Mouse (Mus musculus): ENCODE data around the gene Glb1. TPM values are rescaled to one million over a fixed set of nuclear protein-coding genes. Genes with fewer than 3 reads are reported as not detected.
"Not testable (repeated sequence)": the region's sequence is repeated elsewhere in the genome, so short reads cannot be mapped to it uniquely, and the experiment has no call there.

Gene Glb1
- polyA plus RNA-seq, 1 experiment from 2014 or later: 53.2 TPM

GRCm38 (mm10) chr9:114388701-114389370, 12.0 kb upstream of the Glb1 start:
- Histone ChIP-seq H3K9ac (ENCODE audit: low read length) (peak overlapping the region; percentile 35; the same call in 1 of the 2 replicates), H3K27me3 (ENCODE audit: control insufficient read depth, insufficient read depth, low read length) (no peaks in the 10 kb centered on the region), H3K4me2 (ENCODE audit: low read length) (peak overlapping the region; percentile 85), H3K9me3 (ENCODE audit: control insufficient read depth, low read length) (no peaks in the 10 kb centered on the region), H3K4me3 (ENCODE audit: control insufficient read depth in 1 of 2, insufficient read depth in 1 of 2, low read depth in 1 of 2, low read length in 2 of 2) (peak overlapping the region; percentile 0 to 20; a peak in 1 of 4 replicates), H3K36me3 (ENCODE audit: control insufficient read depth, insufficient read depth, low read length) (peaks cover 22% of the 10 kb centered on the region), H3K4me1 (ENCODE audit: control insufficient read depth in 2 of 2, insufficient read depth in 2 of 2, low read length in 2 of 2) (peaks cover 20 to 23% of the 10 kb centered on the region in 2 experiments), H3K27ac (replicated peaks in 1 of 2; ENCODE audit: control insufficient read depth in 1 of 2, insufficient read depth in 1 of 2, low read depth in 2 of 2, low read length in 2 of 2) (peak overlapping the region; percentile 87 to 98)
- no peak for ATAC-seq (ENCODE audit: insufficient number of reproducible peaks, insufficient read depth, low FRiP score, low read depth)
- WGBS: 42% methylated on average over 3 of the region's 3 CpGs

GRCm38 (mm10) chr9:114389371-114389904, 11.4 kb upstream of the Glb1 start:
- H3K9ac ChIP-seq (ENCODE audit: low read length): peak overlapping the region; percentile 92; the same call in 1 of the 2 replicates
- H3K4me1 ChIP-seq (ENCODE audit: control insufficient read depth in 2 of 2, insufficient read depth in 2 of 2, low read length in 2 of 2): peaks cover 20 to 23% of the 10 kb centered on the region in 2 experiments
- H3K36me3 ChIP-seq (ENCODE audit: control insufficient read depth, insufficient read depth, low read length): peaks cover 16% of the 10 kb centered on the region
- peak overlapping the region; percentile 62 to 88 for H3K4me3 ChIP-seq (ENCODE audit: control insufficient read depth in 1 of 2, insufficient read depth in 1 of 2, low read depth in 1 of 2, low read length in 2 of 2)
- peak overlapping the region; percentile 85 for H3K4me2 ChIP-seq (ENCODE audit: low read length)
- H3K27ac ChIP-seq (replicated peaks in 1 of 2; ENCODE audit: control insufficient read depth in 1 of 2, insufficient read depth in 1 of 2, low read depth in 2 of 2, low read length in 2 of 2): peak overlapping the region; percentile 87 to 98
- no peaks in the 10 kb centered on the region for H3K9me3 ChIP-seq (ENCODE audit: control insufficient read depth, low read length)
- no peaks in the 10 kb centered on the region for H3K27me3 ChIP-seq (ENCODE audit: control insufficient read depth, insufficient read depth, low read length)
- no peak for ATAC-seq (ENCODE audit: insufficient number of reproducible peaks, insufficient read depth, low FRiP score, low read depth)
- 69% methylated on average over 8 of the region's 8 CpGs for WGBS

- WGBS: 1% methylated on average over 95 of the region's 96 CpGs
- Histone ChIP-seq H3K9me3 (ENCODE audit: control insufficient read depth, low read length) (no peaks in the 10 kb centered on the region), H3K4me2 (ENCODE audit: low read length) (peak within 1 kb of the TSS; percentile 85), H3K9ac (ENCODE audit: low read length) (peak within 1 kb of the TSS; percentile 92), H3K36me3 (ENCODE audit: control insufficient read depth, insufficient read depth, low read length) (peaks cover 9% of the 10 kb centered on the region), H3K4me3 (ENCODE audit: control insufficient read depth in 1 of 2, insufficient read depth in 1 of 2, low read depth in 1 of 2, low read length in 2 of 2) (peak within 1 kb of the TSS; percentile 62 to 88), H3K27ac (replicated peaks in 1 of 2; ENCODE audit: control insufficient read depth in 1 of 2, insufficient read depth in 1 of 2, low read depth in 2 of 2, low read length in 2 of 2) (peak within 1 kb of the TSS; percentile 87 to 98), H3K27me3 (ENCODE audit: control insufficient read depth, insufficient read depth, low read length) (no peaks in the 10 kb centered on the region), H3K4me1 (ENCODE audit: control insufficient read depth in 2 of 2, insufficient read depth in 2 of 2, low read length in 2 of 2) (peaks cover 20 to 23% of the 10 kb centered on the region in 2 experiments)
- peak; percentile 74 for ATAC-seq (ENCODE audit: insufficient number of reproducible peaks, insufficient read depth, low FRiP score, low read depth)
These were observed 10.7 kb upstream of the Glb1 start, which contains the start of gene Crtap for GRCm38 (mm10) chr9:114389905-114390748. Gene Crtap, minus strand, starts transcription at chr9:114390675.

- Histone ChIP-seq H3K27ac (replicated peaks in 1 of 2; ENCODE audit: control insufficient read depth in 1 of 2, insufficient read depth in 1 of 2, low read depth in 2 of 2, low read length in 2 of 2) (peak overlapping the region in 1 of 2 experiments; percentile 87; a peak in 2 of 4 replicates), H3K4me1 (ENCODE audit: control insufficient read depth in 2 of 2, insufficient read depth in 2 of 2, low read length in 2 of 2) (peaks cover 20 to 23% of the 10 kb centered on the region in 2 experiments), H3K36me3 (ENCODE audit: control insufficient read depth, insufficient read depth, low read length) (peaks cover 4% of the 10 kb centered on the region; the same call in 1 of the 2 replicates), H3K4me3 (ENCODE audit: control insufficient read depth in 1 of 2, insufficient read depth in 1 of 2, low read depth in 1 of 2, low read length in 2 of 2) (peak overlapping the region; percentile 62 to 88), H3K9me3 (ENCODE audit: control insufficient read depth, low read length) (no peaks in the 10 kb centered on the region), H3K9ac (ENCODE audit: low read length) (peak overlapping the region; percentile 92), H3K27me3 (ENCODE audit: control insufficient read depth, insufficient read depth, low read length) (no peaks in the 10 kb centered on the region), H3K4me2 (ENCODE audit: low read length) (peak overlapping the region; percentile 85)
- 2% methylated on average over 10 of the region's 10 CpGs for WGBS
- ATAC-seq (ENCODE audit: insufficient number of reproducible peaks, insufficient read depth, low FRiP score, low read depth): no peak
These were observed 10.2 kb upstream of the Glb1 start for GRCm38 (mm10) chr9:114390749-114391075.

- not testable (repeated sequence) for H3K27ac ChIP-seq (replicated peaks in 1 of 2; ENCODE audit: control insufficient read depth in 1 of 2, insufficient read depth in 1 of 2, low read depth in 2 of 2, low read length in 2 of 2); H3K9ac ChIP-seq (ENCODE audit: low read length); H3K9me3 ChIP-seq (ENCODE audit: control insufficient read depth, low read length); H3K36me3 ChIP-seq (ENCODE audit: control insufficient read depth, insufficient read depth, low read length); H3K27me3 ChIP-seq (ENCODE audit: control insufficient read depth, insufficient read depth, low read length); H3K4me3 ChIP-seq (ENCODE audit: control insufficient read depth in 1 of 2, insufficient read depth in 1 of 2, low read depth in 1 of 2, low read length in 2 of 2); H3K4me2 ChIP-seq (ENCODE audit: low read length); H3K4me1 ChIP-seq (ENCODE audit: control insufficient read depth in 2 of 2, insufficient read depth in 2 of 2, low read length in 2 of 2); ATAC-seq (ENCODE audit: insufficient number of reproducible peaks, insufficient read depth, low FRiP score, low read depth)
- 61% methylated on average over 6 of the region's 6 CpGs for WGBS
These were observed 6.7 kb upstream of the Glb1 start for GRCm38 (mm10) chr9:114394136-114394535.

GRCm38 (mm10) chr9:114394677-114395076, 6.2 kb upstream of the Glb1 start:
- Histone ChIP-seq H3K4me3 (ENCODE audit: control insufficient read depth in 1 of 2, insufficient read depth in 1 of 2, low read depth in 1 of 2, low read length in 2 of 2) (no peak overlapping the region), H3K27ac (replicated peaks in 1 of 2; ENCODE audit: control insufficient read depth in 1 of 2, insufficient read depth in 1 of 2, low read depth in 2 of 2, low read length in 2 of 2) (no peak overlapping the region), H3K4me2 (ENCODE audit: low read length) (no peak overlapping the region), H3K9me3 (ENCODE audit: control insufficient read depth, low read length) (no peaks in the 10 kb centered on the region), H3K36me3 (ENCODE audit: control insufficient read depth, insufficient read depth, low read length) (no peaks in the 10 kb centered on the region), H3K27me3 (ENCODE audit: control insufficient read depth, insufficient read depth, low read length) (no peaks in the 10 kb centered on the region), H3K9ac (ENCODE audit: low read length) (no peak overlapping the region), H3K4me1 (ENCODE audit: control insufficient read depth in 2 of 2, insufficient read depth in 2 of 2, low read length in 2 of 2) (no peaks in the 10 kb centered on the region; a peak in 1 of 4 replicates)
- 54% methylated on average over 8 of the region's 8 CpGs for whole genome bisulfite sequencing
- no peak for ATAC-seq (ENCODE audit: insufficient number of reproducible peaks, insufficient read depth, low FRiP score, low read depth)

- no peaks in the 10 kb centered on the region for H3K27me3 ChIP-seq (ENCODE audit: control insufficient read depth, insufficient read depth, low read length)
- WGBS: 84% methylated on average over 4 of the region's 4 CpGs
- no peaks in the 10 kb centered on the region for H3K4me1 ChIP-seq (ENCODE audit: control insufficient read depth in 2 of 2, insufficient read depth in 2 of 2, low read length in 2 of 2)
- H3K27ac ChIP-seq (replicated peaks in 1 of 2; ENCODE audit: control insufficient read depth in 1 of 2, insufficient read depth in 1 of 2, low read depth in 2 of 2, low read length in 2 of 2): no peak overlapping the region
- H3K4me3 ChIP-seq (ENCODE audit: control insufficient read depth in 1 of 2, insufficient read depth in 1 of 2, low read depth in 1 of 2, low read length in 2 of 2): no peak overlapping the region
- no peaks in the 10 kb centered on the region for H3K9me3 ChIP-seq (ENCODE audit: control insufficient read depth, low read length)
- no peak overlapping the region for H3K9ac ChIP-seq (ENCODE audit: low read length)
- H3K4me2 ChIP-seq (ENCODE audit: low read length): no peak overlapping the region
- ATAC-seq (ENCODE audit: insufficient number of reproducible peaks, insufficient read depth, low FRiP score, low read depth): no peak
- no peaks in the 10 kb centered on the region for H3K36me3 ChIP-seq (ENCODE audit: control insufficient read depth, insufficient read depth, low read length)
These were observed 5.6 kb upstream of the Glb1 start for GRCm38 (mm10) chr9:114395258-114395657.

Measured in heart, embryonic 14.5 days (tissue).